9 mouse cellular contexts compared by ENCODE assay signal in the genomic region with DNA sequence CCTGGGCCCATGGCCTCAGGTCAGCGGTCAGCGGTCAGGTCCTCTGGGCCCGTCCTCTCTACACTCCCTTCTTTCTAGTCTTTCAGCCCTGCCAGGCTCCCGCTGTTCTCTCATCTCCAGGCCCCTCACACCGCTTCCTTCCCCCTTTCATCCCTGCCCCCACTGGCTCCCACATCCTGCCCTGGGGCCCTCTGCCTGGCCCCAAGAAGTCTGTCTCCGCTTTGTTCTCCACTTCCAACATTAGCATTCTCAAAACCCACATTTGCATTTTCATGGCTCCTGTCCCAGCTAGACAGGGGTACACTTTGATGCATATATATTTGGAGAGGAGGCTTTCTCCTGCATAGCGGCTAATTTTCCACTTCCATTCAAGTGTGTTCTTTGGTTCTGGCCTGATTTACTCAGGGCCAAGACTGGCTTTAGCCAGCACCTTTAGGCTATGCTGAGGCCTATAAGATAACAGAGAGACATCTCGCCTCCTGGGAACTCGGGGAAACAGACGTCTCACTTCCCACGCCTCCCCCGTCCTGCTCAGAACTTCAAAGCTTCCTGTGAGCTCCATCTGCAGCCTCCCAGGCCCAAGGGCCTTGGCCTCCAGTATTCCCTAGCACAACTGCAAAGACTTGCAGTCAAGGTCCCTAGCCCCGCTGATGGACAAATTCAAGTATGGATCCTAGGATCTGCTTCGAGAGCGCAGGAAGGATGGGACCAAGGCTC.
A peak's percentile ranks its signal among the peaks of the same experiment; 100 is the strongest.
DNase-seq lines count a peak whose midpoint lies in the region; ATAC-seq and TF ChIP-seq lines count a peak whose summit lies in the region.
"Had no signal": no experiment of that assay in that cellular context is flagged by ENCODE, and none has a peak within 500 bp of the region (broad histone marks: within the 10 kb centered on the region; RNA-seq: fewer than 3 reads in every experiment).

No protein-coding gene starts in this region.

- H3K36me3 ChIP-seq in heart, postnatal 0 days (replicated peaks; ENCODE audit: control insufficient read depth, insufficient read depth, low read length) = no peaks in the 10 kb centered on the region
- no peaks in the 10 kb centered on the region for H3K36me3 ChIP-seq in embryonic facial prominence, embryonic 15.5 days

- no peak overlapping the region for H3K9ac ChIP-seq in heart, postnatal 0 days (replicated peaks; ENCODE audit: low read depth, low read length)
- peak overlapping the region; percentile 21 for H3K9ac ChIP-seq in embryonic facial prominence, embryonic 15.5 days

- no peak overlapping the region for H3K27ac ChIP-seq in heart, postnatal 0 days (ENCODE audit: low read depth)
- H3K27ac ChIP-seq in embryonic facial prominence, embryonic 15.5 days (replicated peaks) = peak overlapping the region; percentile 82

- H3K27me3 ChIP-seq in heart, postnatal 0 days (ENCODE audit: control insufficient read depth, insufficient read depth, low read length) = no peaks in the 10 kb centered on the region
- no peaks in the 10 kb centered on the region for H3K27me3 ChIP-seq in embryonic facial prominence, embryonic 15.5 days
- H3K27me3 ChIP-seq: Patski had no signal

- no peak for DNase-seq in heart, postnatal 0 days (ENCODE audit: low spot score)
- no peak for DNase-seq in heart, postnatal 10 days
- peak; percentile 99 for DNase-seq in ES-CJ7 (ENCODE audit: low read depth, low spot score)
- peak; percentile 43 to 53 for DNase-seq in layer of hippocampus, postnatal 36 days
- DNase-seq in naive thymus-derived CD4-positive, alpha-beta T cell, adult 2 months (ENCODE audit: low read depth) = peak; percentile 68
- DNase-seq in MN1 (ENCODE audit: low spot score) = no peak

- H3K9me3 ChIP-seq in heart, postnatal 0 days (replicated peaks; ENCODE audit: control insufficient read depth, low read length) = no peaks in the 10 kb centered on the region
- H3K9me3 ChIP-seq in embryonic facial prominence, embryonic 15.5 days (replicated peaks) = no peaks in the 10 kb centered on the region

- H3K4me2 ChIP-seq in heart, postnatal 0 days (ENCODE audit: low read depth, low read length) = peak overlapping the region; percentile 17; the same call in 1 of the 2 replicates
- H3K4me2 ChIP-seq in embryonic facial prominence, embryonic 15.5 days (replicated peaks) = peak overlapping the region; percentile 35

- no peak for TF ChIP-seq CTCF in heart, postnatal 0 days (IDR thresholded peaks at IDR 0.05; ENCODE audit: low read depth)

- TF ChIP-seq EP300 in heart, postnatal 0 days (IDR thresholded peaks at IDR 0.05; ENCODE audit: low read depth) = no peak

- no peak overlapping the region for H3K4me3 ChIP-seq in heart, postnatal 0 days (ENCODE audit: low read depth, low read length)
- H3K4me3 ChIP-seq in embryonic facial prominence, embryonic 15.5 days (replicated peaks) = no peak overlapping the region

- H3K4me1 ChIP-seq in heart, postnatal 0 days (ENCODE audit: control insufficient read depth, insufficient read depth) = peaks cover 30% of the 10 kb centered on the region
- peaks cover 42% of the 10 kb centered on the region for H3K4me1 ChIP-seq in embryonic facial prominence, embryonic 15.5 days

- 51% methylated on average over 15 of the region's 15 CpGs for whole genome bisulfite sequencing in heart, postnatal 0 days
- WGBS in embryonic facial prominence, embryonic 15.5 days = 20% methylated on average over 15 of the region's 15 CpGs

- no peak for ATAC-seq in heart, postnatal 0 days (ENCODE audit: insufficient read depth, low read depth)
- no peak for ATAC-seq in embryonic facial prominence, embryonic 15.5 days (ENCODE audit: insufficient number of reproducible peaks, low FRiP score, low TSS enrichment, low read depth)
- ATAC-seq in cerebellum, adult (ENCODE audit: insufficient number of reproducible peaks, low FRiP score, low TSS enrichment) = no peak

- intact Hi-C loops in heart, postnatal 10 days (cut with DNase I) = no loop called here

Comparison
In these comparisons a context has a peak if more than half of its experiments do, and no peak if none do; other contexts are left out.
1. DNase-seq: peak in ES-CJ7 (single experiment), layer of hippocampus, postnatal 36 days (2 of 2) and naive thymus-derived CD4-positive, alpha-beta T cell, adult 2 months (single experiment); none in heart, postnatal 0 days (single experiment), heart, postnatal 10 days (0 of 2) and MN1 (single experiment).